ENCODE assay signal across 12 mouse cellular contexts in the genomic region with DNA sequence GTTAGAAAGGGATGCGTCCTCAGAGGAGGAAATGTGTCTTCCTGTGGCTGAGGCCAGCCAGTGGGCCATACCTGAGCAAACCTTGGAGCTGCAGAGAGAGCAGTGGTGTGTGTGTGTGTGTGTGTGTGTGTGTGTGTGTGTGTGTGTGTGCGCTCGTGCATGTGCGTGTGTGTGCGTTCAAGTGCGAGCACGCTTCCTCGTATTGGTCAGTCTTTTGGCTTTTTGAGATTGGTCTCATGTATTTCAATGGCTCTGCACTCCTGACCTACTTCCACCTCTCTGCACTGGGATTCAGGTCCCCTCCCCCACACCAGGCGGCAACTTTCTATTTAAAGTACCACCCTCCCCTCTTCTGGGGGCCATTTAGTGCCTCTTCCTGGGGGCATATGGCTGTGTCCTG. TPM values are rescaled to one million over a fixed set of nuclear protein-coding genes. Genes with fewer than 3 reads are reported as not detected.
DNase-seq lines count a peak whose midpoint lies in the region; ATAC-seq and TF ChIP-seq lines count a peak whose summit lies in the region.
"Had no signal": no experiment of that assay in that cellular context is flagged by ENCODE, and none has a peak within 500 bp of the region (broad histone marks: within the 10 kb centered on the region; RNA-seq: fewer than 3 reads in every experiment).

No protein-coding gene starts in this region.

- ATAC-seq in kidney, embryonic 15.5 days (replicated peaks; ENCODE audit: low FRiP score), result peak; percentile 73
- peak; percentile 10; the same call in 1 of the 2 replicates for ATAC-seq in G1E (ENCODE audit: extremely low read depth, insufficient number of reproducible peaks, low FRiP score, poor library complexity, severe bottlenecking)
- peak; percentile 66 for ATAC-seq in heart, embryonic 12.5 days (ENCODE audit: insufficient number of reproducible peaks, low FRiP score)
- ATAC-seq in megakaryocyte progenitor cell, adult 5-6 weeks (replicated peaks; ENCODE audit: poor library complexity), result peak; percentile 35
- no peak for ATAC-seq in forebrain, embryonic 16.5 days

- no peak overlapping the region for H3K4me3 ChIP-seq in kidney, embryonic 15.5 days (replicated peaks)
- H3K4me3 ChIP-seq in G1E (ENCODE audit: low read depth, low read length), result peak overlapping the region; percentile 59; the same call in 1 of the 2 replicates
- H3K4me3 ChIP-seq in heart, embryonic 12.5 days, result no peak overlapping the region
- no peak overlapping the region for H3K4me3 ChIP-seq in layer of hippocampus, adult 2 months
- no peak overlapping the region for H3K4me3 ChIP-seq in forebrain, embryonic 16.5 days (replicated peaks; ENCODE audit: low read length)
- H3K4me3 ChIP-seq: midbrain, embryonic 12.5 days had no signal

- peaks cover 14% of the 10 kb centered on the region for H3K4me1 ChIP-seq in kidney, embryonic 15.5 days
- peaks cover 47% of the 10 kb centered on the region for H3K4me1 ChIP-seq in G1E (ENCODE audit: insufficient read depth, low read depth, low read length)
- peaks cover 38% of the 10 kb centered on the region for H3K4me1 ChIP-seq in heart, embryonic 12.5 days (replicated peaks)
- peaks cover 2% of the 10 kb centered on the region; the same call in 1 of the 2 replicates for H3K4me1 ChIP-seq in forebrain, embryonic 16.5 days (replicated peaks; ENCODE audit: control insufficient read depth, insufficient read depth, low read length)

- no peaks in the 10 kb centered on the region for H3K9me3 ChIP-seq in kidney, embryonic 15.5 days (replicated peaks)
- no peaks in the 10 kb centered on the region for H3K9me3 ChIP-seq in G1E (replicated peaks)
- H3K9me3 ChIP-seq in heart, embryonic 12.5 days (replicated peaks), result no peaks in the 10 kb centered on the region
- no peaks in the 10 kb centered on the region for H3K9me3 ChIP-seq in forebrain, embryonic 16.5 days (ENCODE audit: control insufficient read depth, low read length)
- H3K9me3 ChIP-seq: midbrain, embryonic 12.5 days had no signal

- 46% methylated on average over 9 of the region's 9 CpGs for WGBS in kidney, embryonic 15.5 days
- WGBS in heart, embryonic 12.5 days, result 37% methylated on average over 2 of the region's 9 CpGs
- WGBS in forebrain, embryonic 16.5 days, result 53% methylated on average over 9 of the region's 9 CpGs

- no peak for TF ChIP-seq CTCF in G1E (IDR thresholded peaks at IDR 0.05; ENCODE audit: low read depth, low read length)
- TF ChIP-seq CTCF in layer of hippocampus, adult 2 months (conservative IDR thresholded peaks at IDR 0.05), result no peak

- no peaks in the 10 kb centered on the region for H3K36me3 ChIP-seq in kidney, embryonic 15.5 days
- H3K36me3 ChIP-seq in G1E (replicated peaks), result peaks cover 47% of the 10 kb centered on the region
- peaks cover 5% of the 10 kb centered on the region; the same call in 1 of the 2 replicates for H3K36me3 ChIP-seq in heart, embryonic 12.5 days
- H3K36me3 ChIP-seq in forebrain, embryonic 16.5 days (ENCODE audit: control insufficient read depth, insufficient read depth), result no peaks in the 10 kb centered on the region
- H3K36me3 ChIP-seq: midbrain, embryonic 12.5 days had no signal

- no peaks in the 10 kb centered on the region for H3K27me3 ChIP-seq in kidney, embryonic 15.5 days
- H3K27me3 ChIP-seq in G1E (ENCODE audit: insufficient read depth, low read length), result no peaks in the 10 kb centered on the region
- no peaks in the 10 kb centered on the region for H3K27me3 ChIP-seq in heart, embryonic 12.5 days (replicated peaks)
- no peaks in the 10 kb centered on the region for H3K27me3 ChIP-seq in forebrain, embryonic 16.5 days (replicated peaks; ENCODE audit: control insufficient read depth, insufficient read depth, low read length)
- H3K27me3 ChIP-seq: midbrain, embryonic 12.5 days had no signal

- no peak overlapping the region for H3K9ac ChIP-seq in kidney, embryonic 15.5 days
- H3K9ac ChIP-seq in heart, embryonic 12.5 days, result no peak overlapping the region
- no peak overlapping the region for H3K9ac ChIP-seq in forebrain, embryonic 16.5 days (replicated peaks; ENCODE audit: low read depth, low read length)
- H3K9ac ChIP-seq: midbrain, embryonic 12.5 days had no signal

- H3K27ac ChIP-seq in kidney, embryonic 15.5 days, result no peak overlapping the region
- H3K27ac ChIP-seq in heart, embryonic 12.5 days (ENCODE audit: poor library complexity, severe bottlenecking), result peak overlapping the region; percentile 90
- H3K27ac ChIP-seq in layer of hippocampus, adult 2 months, result no peak overlapping the region
- no peak overlapping the region for H3K27ac ChIP-seq in forebrain, embryonic 16.5 days (ENCODE audit: low read length)
- H3K27ac ChIP-seq: midbrain, embryonic 12.5 days had no signal

- no peak for DNase-seq in kidney, adult 9 months
- DNase-seq in G1E (ENCODE audit: low spot score), result no peak
- no peak for DNase-seq in layer of hippocampus, postnatal 14 days (ENCODE audit: low spot score in 2 of 2)
- DNase-seq in layer of hippocampus, adult 2 months (ENCODE audit: low spot score in 2 of 2), result no peak
- DNase-seq: right cerebral cortex, postnatal 25 days had no signal

- H3K4me2 ChIP-seq in kidney, embryonic 15.5 days, result no peak overlapping the region
- H3K4me2 ChIP-seq in heart, embryonic 12.5 days, result peak overlapping the region; percentile 54
- H3K4me2 ChIP-seq in forebrain, embryonic 16.5 days (ENCODE audit: low read length), result no peak overlapping the region
- H3K4me2 ChIP-seq: midbrain, embryonic 12.5 days had no signal

RNA-seq across cellular contexts. Expression of a gene that starts 12.1 kb away (rescaled TPM):
- polyA plus RNA-seq in kidney, embryonic 15.5 days (2015; fragmentation: Nextera tagmentation; extraction: Ambion mirVana), result 3.8 and 4.4 TPM in 2 replicates
- total RNA-seq in G1E (2014; fragmentation: Nextera tagmentation), result 27.1 and 27.7 TPM in 2 replicates
- total RNA-seq in G1E (2017), result 34.7 and 52.2 TPM in 2 replicates
- 2.1 and 2.4 TPM in 2 replicates for polyA plus RNA-seq in G1E (2012)
- 9.9 and 14.0 TPM in 2 replicates for polyA plus RNA-seq in heart, embryonic 12.5 days (2016; fragmentation: Nextera tagmentation; extraction: Ambion mirVana)
- 19.8 and 20.1 TPM in 2 replicates for total RNA-seq in megakaryocyte progenitor cell, adult 5-6 weeks (2015)
- 23.6 and 37.0 TPM in 2 replicates for total RNA-seq in megakaryocyte progenitor cell, adult 5-6 weeks (2017)
- total RNA-seq in layer of hippocampus, postnatal 14 days (2021), result 10 to 100 TPM; 13.4 to 15.5 TPM
- total RNA-seq in layer of hippocampus, adult 2 months (2021), result 10 to 100 TPM; 12.7 to 20.3 TPM
- polyA plus RNA-seq in forebrain, embryonic 16.5 days (2015; fragmentation: Nextera tagmentation; extraction: Ambion mirVana), result 6.0 and 6.2 TPM in 2 replicates

RNA-seq across cellular contexts. Expression of a gene that starts 39.5 kb away (rescaled TPM):
- polyA plus RNA-seq in kidney, embryonic 15.5 days (2015; fragmentation: Nextera tagmentation; extraction: Ambion mirVana), result 0.17 and 0.21 TPM in 2 replicates
- total RNA-seq in G1E (2014; fragmentation: Nextera tagmentation), result not detected in 2 replicates
- total RNA-seq in G1E (2017), result 0.06 and 0.11 TPM in 2 replicates
- not detected in 2 replicates for polyA plus RNA-seq in G1E (2012)
- 0.19 and 0.23 TPM in 2 replicates for polyA plus RNA-seq in heart, embryonic 12.5 days (2016; fragmentation: Nextera tagmentation; extraction: Ambion mirVana)
- not detected in 2 replicates for total RNA-seq in megakaryocyte progenitor cell, adult 5-6 weeks (2015)
- 0.04 TPM in 1 of 2 replicates, not detected in the other for total RNA-seq in megakaryocyte progenitor cell, adult 5-6 weeks (2017)
- total RNA-seq in layer of hippocampus, postnatal 14 days (2021), result not detected
- not detected for total RNA-seq in layer of hippocampus, adult 2 months (2021)
- polyA plus RNA-seq in forebrain, embryonic 16.5 days (2015; fragmentation: Nextera tagmentation; extraction: Ambion mirVana), result 0.25 and 0.51 TPM in 2 replicates
- total RNA-seq: gastrocnemius, adult 18-20 months; left cerebral cortex, postnatal 25 days had no signal
